Mouse (Mus musculus) brown adipose tissue, adult 24 weeks (tissue): ENCODE measurements around the gene D5Ertd579e. TPM values are rescaled to one million over a fixed set of nuclear protein-coding genes. Genes with fewer than 3 reads are reported as not detected.

Source experiments
- H3K27ac ChIP-seq: fragments of 200-500 bp; replicated peaks from 2 replicates; pipeline ENCODE4 v1.5.1; 2012; ENCODE audit warnings: low read depth, mild to moderate bottlenecking, low read length
- H3K4me1 ChIP-seq: fragments of 200-500 bp; 2 replicates; pipeline ENCODE4 v1.6.1; 2012; ENCODE audit warnings: low read length, mixed read lengths; ENCODE audit not compliant: control insufficient read depth, insufficient read depth, insufficient read length
- H3K4me3 ChIP-seq: fragments of 200-500 bp; 2 replicates; pipeline ENCODE4 v1.5.1; 2012; ENCODE audit warnings: low read depth, mild to moderate bottlenecking, low read length, moderate library complexity; ENCODE audit not compliant: insufficient read depth
- polyA plus RNA-seq: library from polyadenylated mRNA; stranded (reverse); fragments of >200 nt; gene quantifications from 2 replicates; pipeline ENCODE4 v1.2.4, GENCODE M21; 2012; ENCODE audit not compliant: missing spikeins, insufficient read depth, insufficient read length

Gene D5Ertd579e
- 62.7 and 65.5 TPM in 2 replicates for polyA plus RNA-seq

DNA sequence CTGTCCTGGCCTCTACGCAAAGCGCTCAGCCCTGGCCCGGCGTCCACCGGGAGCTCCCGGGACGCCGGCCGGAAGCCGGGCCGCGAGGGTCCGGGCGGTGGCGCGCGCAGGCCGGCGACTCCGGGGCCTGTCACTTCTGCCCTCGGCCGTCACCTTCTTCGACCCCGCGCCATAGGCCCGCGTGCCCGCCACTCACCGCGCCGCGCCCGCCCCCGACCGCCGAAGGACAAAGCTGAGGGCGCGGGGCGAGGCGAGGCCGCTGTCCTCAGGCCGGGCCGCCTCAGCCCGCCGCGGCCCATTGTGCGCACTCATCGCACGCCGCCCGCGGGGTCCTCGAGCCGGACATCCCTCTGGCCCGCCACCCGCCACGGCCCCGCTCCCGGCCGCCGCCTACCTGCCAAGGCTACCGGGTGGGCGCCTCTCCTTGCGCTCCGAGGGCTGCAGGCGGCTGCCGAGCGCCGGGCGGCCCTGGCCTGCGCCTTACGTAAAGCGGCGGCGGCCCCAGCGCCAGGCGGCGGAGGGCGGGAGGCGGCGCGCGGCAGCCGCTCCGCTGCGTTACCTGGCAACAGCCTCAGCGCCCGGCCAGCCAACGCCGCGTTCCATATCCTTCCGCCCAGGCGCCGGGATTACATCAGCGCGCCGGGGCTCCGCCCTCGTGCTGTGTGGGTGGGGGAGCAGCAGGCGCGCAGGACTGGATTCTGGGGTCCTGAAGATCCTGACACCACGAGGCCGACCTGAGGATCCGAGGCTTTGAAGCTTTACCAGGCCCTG lies at the start of gene D5Ertd579e:
Gene D5Ertd579e (minus strand): TSS at position 564 of the 771 bp plus-strand sequence.
- H3K27ac ChIP-seq = peak within 1 kb of the TSS; percentile 96
- peaks cover 19% of the 10 kb centered on the region for H3K4me1 ChIP-seq
- H3K4me3 ChIP-seq = peak within 1 kb of the TSS; percentile 100

DNA sequence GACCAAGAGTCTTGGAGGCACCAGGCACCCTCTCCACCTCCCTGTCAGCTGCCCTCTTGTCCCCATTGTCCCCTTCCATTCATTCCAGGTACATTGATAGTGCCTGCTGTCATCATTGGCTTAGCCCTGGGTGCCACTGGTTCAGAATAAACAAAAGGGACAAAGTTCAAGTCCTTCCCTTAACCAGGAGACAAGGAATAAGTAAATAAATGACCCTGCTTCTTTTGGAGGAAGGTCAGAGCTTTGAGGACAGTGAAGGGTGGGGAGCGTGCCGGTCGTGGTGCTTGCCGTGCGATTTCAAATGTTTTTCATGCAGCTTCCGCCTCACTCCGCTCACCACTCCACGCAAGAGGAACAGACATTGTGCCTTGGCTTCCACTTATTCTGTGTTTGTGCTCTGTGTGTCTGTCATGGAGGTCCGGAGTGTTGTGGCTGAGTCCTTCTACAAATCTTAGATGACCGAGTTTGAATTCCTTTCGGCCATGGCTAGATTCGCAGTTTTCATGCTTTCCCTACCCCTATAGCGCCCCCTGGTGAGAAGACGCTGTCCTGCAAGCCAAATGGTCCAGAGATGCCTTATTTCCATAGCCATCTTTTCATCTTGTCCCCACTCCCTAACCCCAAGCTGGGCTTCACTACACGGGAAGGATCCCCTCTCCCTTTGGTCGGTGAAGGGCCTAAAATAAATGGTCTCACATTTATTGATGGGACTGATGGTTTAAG lies 46.5 kb upstream of the D5Ertd579e start:
- Histone ChIP-seq H3K27ac (no peak overlapping the region), H3K4me1 (no peaks in the 10 kb centered on the region), H3K4me3 (no peak overlapping the region)

DNA sequence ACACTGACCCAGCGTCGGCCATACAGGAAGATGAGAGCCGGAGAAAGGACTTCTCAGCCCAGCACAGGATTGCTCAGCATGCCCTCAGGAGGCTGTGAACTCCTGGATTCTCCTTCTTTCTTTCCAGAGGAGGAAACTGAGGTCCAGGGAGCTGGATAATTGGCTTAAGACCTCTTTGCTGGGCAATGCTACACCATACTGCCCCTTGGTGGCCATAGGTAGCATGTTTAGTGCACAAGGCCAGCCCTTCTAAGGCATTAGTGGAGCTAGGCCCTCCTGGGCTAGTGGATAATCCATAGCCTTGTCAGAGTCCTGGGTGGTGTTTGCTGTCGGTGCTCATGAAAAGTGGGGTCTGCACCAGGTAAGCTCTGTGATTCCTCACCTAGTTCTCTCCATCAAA lies 44.0 kb upstream of the D5Ertd579e start:
- no peak overlapping the region for H3K27ac ChIP-seq
- H3K4me3 ChIP-seq = no peak overlapping the region
- no peaks in the 10 kb centered on the region for H3K4me1 ChIP-seq

DNA sequence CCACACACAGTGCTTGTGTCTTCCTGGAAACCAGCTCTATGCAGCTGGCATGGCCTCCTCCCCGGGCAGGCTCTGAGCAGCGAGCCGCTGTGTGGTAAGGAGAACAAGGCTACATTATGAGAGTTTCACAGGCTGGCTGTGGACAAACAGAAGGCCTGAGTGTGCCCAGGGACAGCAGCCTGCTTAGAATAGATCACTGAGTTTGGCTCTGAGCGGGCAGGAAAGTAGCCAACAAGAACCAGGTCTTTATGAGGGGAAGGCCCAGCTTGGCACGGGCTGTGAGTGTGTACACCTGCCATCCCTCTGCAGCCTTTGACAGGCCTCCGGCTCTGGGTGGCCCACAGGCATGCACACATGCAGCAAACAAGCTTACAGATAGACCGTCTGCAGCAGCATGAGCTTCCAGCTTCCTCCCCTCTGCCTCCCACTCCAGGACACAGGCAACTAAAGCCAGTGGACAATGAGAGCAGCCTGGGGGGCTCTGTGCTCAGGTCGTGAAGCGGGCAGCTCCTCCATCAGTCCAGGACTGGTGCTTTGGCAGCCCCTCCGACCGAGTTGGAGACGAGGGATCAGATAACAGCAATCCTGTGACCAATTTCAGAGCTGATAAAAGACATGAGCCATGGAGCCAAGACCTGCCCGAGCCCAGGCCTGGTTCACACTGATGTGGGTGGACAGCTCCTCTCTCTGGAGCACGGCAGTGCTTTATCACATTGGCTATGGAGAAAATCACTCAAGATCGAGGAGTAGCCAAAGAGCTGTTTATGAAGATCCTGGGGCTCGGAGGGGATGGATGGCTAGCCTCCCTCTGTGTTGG lies 43.2 kb upstream of the D5Ertd579e start:
- H3K27ac ChIP-seq = peak overlapping the region; percentile 23; the same call in 1 of the 2 replicates
- H3K4me1 ChIP-seq = no peaks in the 10 kb centered on the region
- no peak overlapping the region for H3K4me3 ChIP-seq

DNA sequence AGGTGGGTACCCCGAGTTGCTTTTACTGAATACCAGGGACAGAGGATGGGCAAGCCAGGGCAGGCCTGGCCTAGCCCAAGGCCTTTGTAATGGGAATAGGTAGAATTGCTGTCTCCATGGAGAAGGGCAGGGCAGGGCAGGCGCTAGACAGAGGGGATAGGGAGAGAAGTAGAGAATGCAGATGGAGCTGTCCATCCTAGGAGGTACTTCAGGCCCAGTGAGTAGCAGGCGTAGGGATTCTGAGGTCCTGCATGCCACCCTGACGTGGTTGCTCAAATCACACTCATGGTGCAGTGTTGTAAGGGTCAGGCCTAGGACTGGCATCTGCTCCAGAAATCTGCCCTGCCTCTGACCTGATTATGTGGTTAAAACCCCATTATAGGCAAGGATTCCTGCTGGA lies 41.9 kb upstream of the D5Ertd579e start:
- Histone ChIP-seq H3K4me3 (no peak overlapping the region), H3K27ac (no peak overlapping the region), H3K4me1 (no peaks in the 10 kb centered on the region)

DNA sequence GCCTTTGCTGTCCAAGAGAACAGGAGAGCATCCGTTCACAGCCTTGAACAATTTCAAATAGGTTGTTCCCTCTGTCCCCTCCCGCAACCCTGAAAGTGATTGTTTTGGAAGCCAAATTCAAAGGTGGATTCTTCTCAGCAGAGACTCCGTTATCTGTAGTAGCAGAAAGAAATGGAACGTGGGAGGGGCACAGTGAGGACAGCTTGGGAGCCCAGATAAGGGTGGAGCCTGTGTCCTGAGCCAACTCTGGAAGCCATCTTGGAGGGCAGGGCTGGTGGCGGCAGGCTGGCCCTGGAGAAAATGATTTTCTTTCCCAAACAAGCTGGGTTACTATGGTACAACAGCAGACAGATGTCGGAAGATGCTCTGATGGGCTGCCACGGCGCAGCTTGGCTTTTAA lies 40.2 kb upstream of the D5Ertd579e start:
- Histone ChIP-seq H3K4me3 (no peak overlapping the region), H3K4me1 (no peaks in the 10 kb centered on the region; the same call in 1 of the 2 replicates), H3K27ac (no peak overlapping the region)

DNA sequence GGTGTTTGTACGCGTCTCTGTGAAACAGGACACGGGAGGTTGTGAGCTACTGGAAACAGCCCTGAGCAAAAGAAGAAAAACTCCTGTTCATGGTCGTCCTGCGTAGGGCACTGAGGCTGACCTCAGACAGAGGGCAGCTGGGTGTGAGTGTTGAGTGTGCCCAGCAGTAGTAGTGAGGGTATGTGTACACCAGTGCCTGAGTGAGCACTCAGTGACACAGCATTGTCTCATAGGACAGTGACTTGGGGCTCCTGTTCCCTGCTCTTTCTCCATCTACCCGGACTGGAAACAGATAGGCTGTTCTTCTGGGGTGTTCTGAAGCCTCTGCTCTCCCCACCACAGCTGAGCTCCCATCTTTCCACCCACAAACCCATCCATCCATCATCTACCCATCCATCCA lies 39.3 kb upstream of the D5Ertd579e start:
- Histone ChIP-seq H3K4me3 (no peak overlapping the region), H3K4me1 (peaks cover 5% of the 10 kb centered on the region), H3K27ac (no peak overlapping the region)

DNA sequence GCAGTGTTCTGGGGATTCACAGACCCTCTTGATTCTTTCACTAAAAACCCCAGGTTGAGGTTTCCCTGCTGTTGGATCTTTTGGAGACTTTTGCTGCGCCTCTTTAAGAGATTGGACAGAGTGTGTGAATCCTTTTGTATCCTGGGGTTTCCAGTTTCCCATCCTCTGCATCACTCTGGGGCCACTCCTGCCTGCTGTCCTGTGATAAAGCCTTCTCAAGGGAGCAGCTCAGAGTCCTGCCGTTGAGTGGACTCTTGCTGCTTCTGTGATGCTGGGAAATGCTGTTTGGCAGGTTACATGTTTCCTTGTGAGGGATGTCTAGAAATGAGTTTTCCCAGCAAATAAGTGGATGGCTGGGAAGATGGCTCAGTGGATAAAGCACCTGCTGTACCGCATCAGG lies 37.6 kb upstream of the D5Ertd579e start:
- no peak overlapping the region for H3K4me3 ChIP-seq
- H3K4me1 ChIP-seq = peaks cover 14% of the 10 kb centered on the region
- H3K27ac ChIP-seq = no peak overlapping the region

DNA sequence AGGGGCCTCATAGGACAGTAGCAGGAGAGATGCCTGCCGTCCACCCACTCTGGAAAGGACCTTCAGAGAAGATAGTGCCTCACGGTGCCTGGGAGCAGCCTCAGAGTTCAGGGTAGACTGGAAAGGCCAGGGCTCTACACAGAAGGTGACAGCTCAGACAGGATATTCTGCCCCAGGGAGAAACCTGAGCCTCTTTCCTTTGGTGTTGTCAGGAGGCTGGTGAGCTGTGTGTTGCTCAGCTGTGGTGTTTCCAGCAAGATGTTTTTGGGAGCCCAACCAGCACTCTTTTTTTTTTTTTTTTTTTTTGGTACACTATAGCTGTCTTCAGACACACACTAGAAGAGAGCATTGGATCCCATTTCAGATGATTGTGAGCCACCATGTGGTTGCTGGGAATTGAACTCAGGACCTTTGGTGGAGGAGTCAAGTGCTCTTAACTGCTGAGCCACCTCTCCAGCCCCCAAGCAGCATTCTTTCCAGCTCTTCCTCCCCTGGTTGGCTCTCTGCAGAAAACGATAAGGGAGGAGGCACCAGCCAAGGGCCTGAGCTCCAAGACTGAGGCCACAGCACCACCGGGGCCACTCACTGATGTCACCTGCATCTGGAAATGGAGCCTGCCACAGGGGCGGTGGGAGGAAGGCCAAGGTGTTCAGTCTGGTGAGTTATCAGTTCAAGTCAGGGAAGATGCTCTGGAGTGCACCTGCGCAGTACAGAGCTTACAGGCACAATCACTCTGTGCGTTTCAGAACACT lies 36.3 kb upstream of the D5Ertd579e start:
- Histone ChIP-seq H3K27ac (no peak overlapping the region), H3K4me1 (peaks cover 28% of the 10 kb centered on the region), H3K4me3 (no peak overlapping the region)

DNA sequence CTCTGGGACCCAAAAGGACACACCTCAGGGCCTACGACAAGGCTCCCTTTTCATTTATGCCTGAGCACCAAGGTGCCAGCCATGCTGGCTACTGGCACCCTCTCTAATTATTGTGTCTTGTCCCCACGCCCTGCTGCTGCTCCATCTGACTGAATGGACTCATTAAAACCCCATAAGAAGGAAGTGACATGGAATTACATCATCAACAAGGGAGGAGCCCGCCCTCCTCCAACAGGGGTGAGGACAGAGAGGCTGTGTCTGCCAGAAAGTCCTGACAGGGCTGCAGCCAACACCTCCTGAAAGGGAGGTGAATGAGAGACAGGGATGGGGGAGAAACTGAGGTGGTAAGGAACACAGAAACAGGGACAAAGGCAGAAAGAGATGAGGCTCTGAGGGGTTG lies 34.9 kb upstream of the D5Ertd579e start:
- Histone ChIP-seq H3K4me3 (no peak overlapping the region), H3K4me1 (peaks cover 35% of the 10 kb centered on the region), H3K27ac (peak overlapping the region; percentile 37)

DNA sequence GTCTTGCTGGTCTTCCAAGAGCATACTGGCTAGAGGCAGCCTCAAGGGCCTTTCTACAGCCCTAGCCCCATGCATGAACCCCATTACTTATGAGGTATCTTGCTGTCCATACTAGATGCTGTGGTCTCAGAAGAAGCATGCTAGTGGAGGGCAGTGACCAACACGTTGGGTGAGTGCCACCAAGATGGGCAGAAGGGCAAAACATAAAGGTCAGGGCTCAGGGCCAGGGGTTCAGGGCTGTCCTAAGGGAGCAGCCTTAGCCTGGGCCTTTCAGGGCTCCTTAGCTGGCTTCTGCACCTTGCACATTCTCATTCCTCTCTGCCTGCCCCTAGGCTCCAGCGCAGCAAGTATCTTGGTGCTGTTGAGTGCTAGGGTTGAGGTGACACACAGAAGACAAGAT lies 34.1 kb upstream of the D5Ertd579e start:
- peak overlapping the region; percentile 57 for H3K27ac ChIP-seq

DNA sequence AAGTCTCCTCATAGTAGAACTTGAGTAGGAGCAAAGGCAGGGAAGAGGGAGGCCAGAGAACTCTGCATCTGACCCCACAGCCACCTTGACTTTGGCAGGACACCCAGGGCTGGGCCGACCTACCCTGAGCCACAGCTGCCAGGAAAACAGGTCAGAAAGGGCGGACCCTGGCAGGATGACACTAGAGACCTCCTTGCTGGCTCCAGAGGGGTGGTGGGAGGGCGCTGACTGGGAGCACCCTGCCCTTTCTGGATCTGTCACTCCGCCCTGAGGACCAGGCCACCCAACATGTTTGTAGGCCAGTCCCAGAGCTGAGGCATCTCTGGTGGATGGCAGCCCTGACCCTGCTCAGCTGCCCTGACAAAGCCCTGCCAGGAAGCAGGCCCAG lies 33.3 kb upstream of the D5Ertd579e start:
- H3K27ac ChIP-seq = peak overlapping the region; percentile 57
- H3K4me1 ChIP-seq = peaks cover 35% of the 10 kb centered on the region
- no peak overlapping the region for H3K4me3 ChIP-seq

More for the DNA sequence above, 34.1 kb upstream of the D5Ertd579e start:
- H3K4me1 ChIP-seq = peaks cover 35% of the 10 kb centered on the region
- no peak overlapping the region for H3K4me3 ChIP-seq

DNA sequence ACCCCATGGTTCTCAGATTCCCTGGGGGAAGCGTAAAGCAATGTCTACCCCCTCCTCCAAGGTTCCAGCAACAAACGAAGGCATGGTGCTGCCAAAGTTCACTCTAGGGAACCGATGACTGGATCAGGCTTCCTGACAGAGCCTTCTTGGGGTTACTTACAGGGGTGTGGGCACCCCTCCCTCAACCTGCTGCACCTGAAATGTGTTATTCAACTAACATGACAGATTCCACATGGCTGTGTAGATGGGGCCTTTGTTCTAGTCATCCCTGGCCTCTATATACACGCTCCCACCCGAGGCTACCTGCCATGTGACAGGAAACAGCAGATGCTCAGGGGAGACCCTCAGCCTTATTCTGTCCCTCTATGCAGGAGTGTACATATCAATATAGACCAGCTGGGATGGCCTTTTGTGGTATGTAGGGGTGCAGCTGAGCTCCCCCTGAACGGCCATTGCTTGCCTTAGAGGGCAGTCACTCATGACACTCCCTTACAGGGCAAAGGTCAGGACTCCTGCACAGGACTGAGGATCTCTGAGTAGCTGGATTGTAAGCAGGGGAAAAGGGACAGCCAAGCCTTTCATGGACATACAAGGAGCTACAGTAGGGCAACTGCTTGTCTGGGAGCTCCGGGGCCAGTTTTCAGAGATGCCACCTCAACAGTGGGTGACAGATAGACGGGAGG lies 32.7 kb upstream of the D5Ertd579e start:
- Histone ChIP-seq H3K4me3 (no peak overlapping the region), H3K27ac (peak overlapping the region; percentile 92), H3K4me1 (peaks cover 37% of the 10 kb centered on the region)

DNA sequence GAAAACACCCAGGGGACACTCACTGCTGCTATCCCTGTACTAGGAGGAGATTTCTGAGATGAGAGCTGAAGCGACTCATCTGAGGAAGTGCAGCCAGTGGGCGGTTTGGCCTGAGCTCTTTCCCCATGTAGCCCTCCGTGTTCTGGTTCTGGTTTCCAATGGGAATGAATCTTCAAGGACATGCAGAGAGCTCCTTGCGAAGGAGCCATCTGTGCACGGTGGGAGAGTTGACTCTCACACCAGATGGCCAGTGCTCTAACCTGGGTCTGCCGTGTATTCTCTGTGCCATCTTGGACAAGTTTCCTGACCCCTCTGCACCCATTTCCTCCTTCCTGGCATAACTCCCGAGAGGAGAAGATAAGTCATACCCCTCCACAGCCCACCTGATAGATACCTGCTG lies 32.0 kb upstream of the D5Ertd579e start:
- H3K4me3 ChIP-seq = no peak overlapping the region
- H3K27ac ChIP-seq = peak overlapping the region; percentile 92; the same call in 1 of the 2 replicates
- peaks cover 41% of the 10 kb centered on the region for H3K4me1 ChIP-seq
